15 mouse cellular contexts compared by ENCODE assay signal in the genomic region with DNA sequence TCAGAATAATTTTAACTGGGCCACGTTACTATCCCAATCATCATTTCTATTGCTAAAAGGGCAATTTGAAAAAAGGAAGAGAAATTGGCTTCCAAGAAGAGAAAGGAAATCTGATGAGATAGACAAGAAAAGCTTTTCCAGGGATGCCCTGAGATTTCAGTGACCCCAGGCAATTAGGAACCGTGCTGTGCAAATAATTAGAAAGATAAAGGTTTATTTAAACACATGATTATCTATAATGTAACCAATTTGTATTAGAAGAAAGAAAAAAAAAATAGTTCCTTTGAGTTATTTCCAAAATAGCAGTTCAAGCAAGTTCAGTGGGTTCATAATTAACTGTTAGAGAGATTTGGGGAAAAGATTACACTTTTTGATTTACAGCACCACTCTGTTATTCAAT.
"Had no signal": no experiment of that assay in that cellular context is flagged by ENCODE, and none has a peak within 500 bp of the region (broad histone marks: within the 10 kb centered on the region; RNA-seq: fewer than 3 reads in every experiment).

No protein-coding gene starts in this region.

- H3K27ac ChIP-seq: neural tube, embryonic 15.5 days; stomach, embryonic 15.5 days; stomach, postnatal 0 days had no signal

- DNase-seq: retina, postnatal 1 day; right cerebral cortex, adult 18-20 months; right cerebral cortex, postnatal 14 days; right cerebral cortex, postnatal 25 days; right cerebral cortex, postnatal 4 days; spleen, adult 18-20 months; thymus, adult 18-20 months; thymus, adult 2 months; thymus, postnatal 14 days; thymus, postnatal 25 days; thymus, postnatal 36 days; thymus, postnatal 4 days had no signal

- H3K9me3 ChIP-seq: neural tube, embryonic 15.5 days; stomach, embryonic 15.5 days had no signal

- H3K36me3 ChIP-seq: neural tube, embryonic 15.5 days; stomach, embryonic 15.5 days had no signal

- H3K4me3 ChIP-seq: neural tube, embryonic 15.5 days had no signal

- H3K27me3 ChIP-seq: neural tube, embryonic 15.5 days; stomach, embryonic 15.5 days had no signal

- H3K9ac ChIP-seq: stomach, embryonic 15.5 days had no signal
